Mouse (Mus musculus) neural tube, embryonic 11.5 days (tissue): Measurements from ENCODE around the gene Rogdi. TPM values are rescaled to one million over a fixed set of nuclear protein-coding genes. Genes with fewer than 3 reads are reported as not detected.

Source experiments
- ATAC-seq: fragments of 200-750 bp; cut with Nextera tagmentation; 2 replicates; pipeline ENCODE4 v1.8.0; 2017; ENCODE audit warnings: moderate number of reproducible peaks, mild to moderate bottlenecking, moderate TSS enrichment, moderate library complexity; ENCODE audit not compliant: insufficient read depth, low FRiP score, low TSS enrichment
- DNase-seq: peaks from one replicate; pipeline ENCODE4 v3.0.0-alpha.2; 2015; ENCODE audit warnings: low spot score
- H3K27ac ChIP-seq: fragments of 300-500 bp; sonication (generic); 2 replicates; pipeline ENCODE4 v1.5.1; 2014; ENCODE audit warnings: low read depth, mild to moderate bottlenecking, low read length
- H3K27me3 ChIP-seq: fragments of 300-500 bp; sonication (generic); 2 replicates; pipeline ENCODE4 v1.6.1; 2014; ENCODE audit warnings: mild to moderate bottlenecking, low read length, mixed read lengths; ENCODE audit not compliant: control insufficient read depth, insufficient read depth
- H3K36me3 ChIP-seq: fragments of 300-500 bp; sonication (generic); 2 replicates; pipeline ENCODE4 v1.6.1; 2014; ENCODE audit warnings: mild to moderate bottlenecking, low read length, moderate library complexity, mixed read lengths; ENCODE audit not compliant: control insufficient read depth, insufficient read depth
- H3K4me1 ChIP-seq: fragments of 300-500 bp; sonication (generic); 2 replicates; pipeline ENCODE4 v1.6.1; 2014; ENCODE audit warnings: low read length, mixed read lengths; ENCODE audit not compliant: control insufficient read depth, insufficient read depth
- H3K4me2 ChIP-seq: fragments of 300-500 bp; sonication (generic); 2 replicates; pipeline ENCODE4 v1.6.1; 2014; ENCODE audit warnings: low read depth, mild to moderate bottlenecking, moderate library complexity
- H3K4me3 ChIP-seq: fragments of 300-500 bp; sonication (generic); 2 replicates; pipeline ENCODE4 v1.5.1; 2014; ENCODE audit warnings: low read depth, low read length
- H3K9ac ChIP-seq: fragments of 300-500 bp; sonication (generic); 2 replicates; pipeline ENCODE4 v1.6.1; 2014; ENCODE audit warnings: mild to moderate bottlenecking, low read length
- H3K9me3 ChIP-seq: fragments of 300-500 bp; sonication (generic); 2 replicates; pipeline ENCODE4 v1.6.1; 2016; ENCODE audit warnings: low read length; ENCODE audit not compliant: control insufficient read depth
- WGBS: fragments of 180-500 bp; shearing (Covaris S2); extraction: QIAGEN DNeasy Blood & Tissue Kit; methylation state at CpG from one replicate; pipeline ENCODE4 v1.1.7; 2014; 5-methylcytosine and 5-hydroxymethylcytosine counted together
- polyA plus RNA-seq: library from polyadenylated mRNA; unstranded; fragments of >200 nt; fragmentation: Nextera tagmentation; extraction: Ambion mirVana; gene quantifications from 2 replicates; pipeline ENCODE4 v1.2.1, GENCODE M21; 2014

Rogdi gene
- polyA plus RNA-seq, 1 experiment from 2014 or later = 83.0 TPM

DNA sequence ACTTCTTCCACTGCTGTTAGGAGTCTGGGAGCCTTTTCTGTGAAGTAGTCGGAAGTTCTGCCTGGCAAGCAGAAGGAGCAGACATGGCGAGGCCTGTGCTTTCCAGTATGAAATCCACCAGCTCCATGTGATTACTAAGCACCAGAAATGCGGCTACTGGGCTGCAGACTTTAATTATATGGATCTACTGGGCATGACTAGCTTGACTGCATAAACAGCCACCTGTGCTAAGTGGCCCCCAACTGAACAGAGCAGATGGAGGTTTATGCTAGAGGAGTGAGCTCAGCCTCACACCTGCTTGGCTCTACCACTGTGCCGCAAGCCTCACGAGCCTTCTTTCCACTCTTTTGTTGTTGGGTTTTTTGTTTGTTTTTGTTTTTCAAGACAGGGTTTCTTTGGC is 38.8 kb downstream of the Rogdi start:
- ATAC-seq (no peak), DNase-seq (no peak)
- Histone ChIP-seq H3K9me3 (no peaks in the 10 kb centered on the region), H3K9ac (no peak overlapping the region), H3K27ac (no peak overlapping the region), H3K4me1 (no peaks in the 10 kb centered on the region), H3K4me2 (no peak overlapping the region), H3K27me3 (no peaks in the 10 kb centered on the region), H3K36me3 (no peaks in the 10 kb centered on the region), H3K4me3 (no peak overlapping the region)
- 75% methylated on average over 5 of the region's 5 CpGs for whole genome bisulfite sequencing

GRCm38 (mm10) chr16:4971626-4972025 is 41.7 kb downstream of the Rogdi start:
- 74% methylated on average over 4 of the region's 4 CpGs for WGBS
- Histone ChIP-seq H3K27me3 (no peaks in the 10 kb centered on the region), H3K4me1 (no peaks in the 10 kb centered on the region), H3K4me2 (no peak overlapping the region), H3K36me3 (no peaks in the 10 kb centered on the region), H3K4me3 (no peak overlapping the region), H3K27ac (no peak overlapping the region), H3K9ac (no peak overlapping the region), H3K9me3 (no peaks in the 10 kb centered on the region)
- ATAC-seq (no peak), DNase-seq (no peak)

GRCm38 (mm10) chr16:4969055-4969843 is 44.1 kb downstream of the Rogdi start:
- H3K27me3 ChIP-seq = no peaks in the 10 kb centered on the region
- H3K4me3 ChIP-seq = no peak overlapping the region
- no peaks in the 10 kb centered on the region for H3K9me3 ChIP-seq
- H3K27ac ChIP-seq = no peak overlapping the region
- DNase-seq = no peak
- no peak for ATAC-seq
- H3K36me3 ChIP-seq = no peaks in the 10 kb centered on the region
- H3K4me1 ChIP-seq = no peaks in the 10 kb centered on the region; the same call in 1 of the 2 replicates
- WGBS = 84% methylated on average over 5 of the region's 5 CpGs
- H3K9ac ChIP-seq = no peak overlapping the region
- H3K4me2 ChIP-seq = no peak overlapping the region

DNA sequence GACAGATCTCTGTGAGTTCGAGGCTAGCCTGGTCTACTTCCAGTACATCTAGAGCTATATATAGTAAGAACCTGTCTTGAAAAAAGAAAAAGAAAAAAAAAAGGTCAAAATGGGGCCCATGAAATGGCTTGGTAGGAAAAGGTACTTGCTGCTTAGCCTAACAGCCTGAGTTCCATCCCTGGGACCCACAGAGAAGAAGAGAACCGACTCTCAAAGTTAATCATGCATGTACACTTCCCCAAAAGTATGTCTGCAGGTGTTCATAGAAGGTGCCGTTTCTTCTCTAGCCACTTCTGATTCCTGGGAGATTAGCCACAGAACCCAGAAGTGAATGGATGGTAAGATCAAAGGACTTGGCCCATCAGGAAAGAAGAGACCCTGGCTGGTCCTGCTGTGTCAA is 44.9 kb downstream of the Rogdi start:
- WGBS = 81% methylated on average over 3 of the region's 3 CpGs
- peaks cover 1% of the 10 kb centered on the region; the same call in 1 of the 2 replicates for H3K4me1 ChIP-seq
- H3K4me2 ChIP-seq = no peak overlapping the region
- H3K36me3 ChIP-seq = no peaks in the 10 kb centered on the region
- DNase-seq (no peak), ATAC-seq (no peak)
- no peaks in the 10 kb centered on the region for H3K27me3 ChIP-seq
- no peak overlapping the region for H3K9ac ChIP-seq
- no peak overlapping the region for H3K27ac ChIP-seq
- no peak overlapping the region for H3K4me3 ChIP-seq
- H3K9me3 ChIP-seq = no peaks in the 10 kb centered on the region

- 87% methylated on average over 8 of the region's 8 CpGs for WGBS
- Histone ChIP-seq H3K4me1 (peaks cover 5% of the 10 kb centered on the region; the same call in 1 of the 2 replicates), H3K9ac (no peak overlapping the region), H3K27ac (no peak overlapping the region), H3K4me2 (no peak overlapping the region), H3K4me3 (no peak overlapping the region), H3K36me3 (no peaks in the 10 kb centered on the region), H3K9me3 (no peaks in the 10 kb centered on the region), H3K27me3 (no peaks in the 10 kb centered on the region)
- DNase-seq = no peak
- no peak for ATAC-seq
These were observed 47.8 kb downstream of the Rogdi start for GRCm38 (mm10) chr16:4965392-4966129.

DNA sequence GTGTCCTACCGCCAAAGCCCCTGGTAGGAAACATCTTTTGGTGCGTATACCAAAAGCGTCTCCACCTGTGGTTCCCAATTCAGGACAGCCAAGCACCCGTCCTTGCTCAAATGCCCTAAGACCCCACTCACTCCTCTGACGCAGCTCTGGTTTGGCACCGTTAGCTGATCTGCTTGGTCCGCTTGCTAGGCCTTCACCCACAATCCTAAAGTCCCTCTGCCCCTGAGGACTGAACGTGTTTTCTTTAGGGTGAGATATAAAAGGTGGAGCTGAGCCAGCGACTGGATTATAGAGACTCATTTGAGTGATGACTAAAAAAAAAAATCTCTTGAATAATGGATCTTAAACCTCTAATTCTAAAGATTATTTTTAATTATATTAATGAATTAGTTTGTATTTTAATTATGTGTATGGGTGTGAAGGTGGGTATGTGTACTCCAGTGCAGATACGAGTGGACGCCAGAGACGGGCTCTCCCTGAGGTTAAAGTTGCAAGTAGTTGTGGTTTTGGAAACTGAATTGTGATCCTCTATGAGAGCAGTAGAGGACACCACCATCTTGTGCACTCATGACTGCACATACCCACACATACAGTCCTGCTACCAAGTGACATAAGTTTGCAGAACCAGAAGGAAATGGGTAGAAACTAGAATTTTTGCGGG is 48.5 kb downstream of the Rogdi start:
- peak overlapping the region; percentile 66 for H3K9ac ChIP-seq
- DNase-seq = no peak
- H3K27ac ChIP-seq = peak overlapping the region; percentile 58
- H3K9me3 ChIP-seq = no peaks in the 10 kb centered on the region
- H3K27me3 ChIP-seq = no peaks in the 10 kb centered on the region
- 27% methylated on average over 13 of the region's 13 CpGs for WGBS
- peaks cover 5% of the 10 kb centered on the region; the same call in 1 of the 2 replicates for H3K4me1 ChIP-seq
- no peaks in the 10 kb centered on the region for H3K36me3 ChIP-seq
- H3K4me3 ChIP-seq = peak overlapping the region; percentile 73
- peak overlapping the region; percentile 57 for H3K4me2 ChIP-seq
- no peak for ATAC-seq

- Histone ChIP-seq H3K27ac (peak within 1 kb of the TSS; percentile 58), H3K4me2 (peak within 1 kb of the TSS; percentile 57), H3K4me1 (peaks cover 5% of the 10 kb centered on the region; the same call in 1 of the 2 replicates), H3K36me3 (no peaks in the 10 kb centered on the region), H3K9me3 (no peaks in the 10 kb centered on the region), H3K27me3 (no peaks in the 10 kb centered on the region), H3K9ac (peak within 1 kb of the TSS; percentile 66), H3K4me3 (peak within 1 kb of the TSS; percentile 73)
- DNase-seq (peak; percentile 96), ATAC-seq (peak; percentile 98)
- under 1% methylated on average over 71 of the region's 76 CpGs for WGBS
These were observed 49.3 kb downstream of the Rogdi start, which contains the start of gene Anks3 for GRCm38 (mm10) chr16:4963797-4964709. TSS of gene Anks3 (minus strand) at chr16:4964205.

DNA sequence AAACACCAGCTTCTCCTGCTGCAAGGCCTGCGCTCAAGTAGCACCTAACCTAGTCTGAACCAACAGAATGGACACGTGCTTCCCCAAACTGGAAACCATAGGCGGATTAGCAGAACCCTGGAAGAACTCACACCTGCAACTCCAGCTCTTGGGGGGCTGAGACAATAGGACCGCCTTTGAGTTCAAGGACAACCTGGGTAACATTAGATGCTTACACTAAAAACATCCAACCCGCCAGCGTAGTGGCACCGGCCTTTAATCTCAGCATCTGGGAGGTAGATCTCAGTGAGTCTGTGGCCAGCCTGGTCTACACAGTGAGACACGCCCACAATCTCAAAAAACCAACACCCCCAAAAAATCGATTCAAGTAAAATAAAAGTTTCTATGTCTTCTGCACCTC is 50.0 kb downstream of the Rogdi start:
- peak overlapping the region; percentile 66 for H3K9ac ChIP-seq
- H3K4me3 ChIP-seq = peak overlapping the region; percentile 73
- H3K36me3 ChIP-seq = no peaks in the 10 kb centered on the region
- no peaks in the 10 kb centered on the region for H3K27me3 ChIP-seq
- H3K4me2 ChIP-seq = peak overlapping the region; percentile 57
- no peaks in the 10 kb centered on the region for H3K9me3 ChIP-seq
- WGBS = 50% methylated on average over 9 of the region's 9 CpGs
- ATAC-seq (no peak), DNase-seq (no peak)
- no peak overlapping the region for H3K27ac ChIP-seq
- H3K4me1 ChIP-seq = peaks cover 5% of the 10 kb centered on the region; the same call in 1 of the 2 replicates
